Mouse (Mus musculus) lung, embryonic 16.5 days (tissue): ENCODE measurements around the gene Phactr1. TPM values are rescaled to one million over a fixed set of nuclear protein-coding genes. Genes with fewer than 3 reads are reported as not detected.

Experiments
- ATAC-seq: fragments of 200-750 bp; cut with Nextera tagmentation; 2 replicates; pipeline ENCODE4 v1.8.0; 2017; ENCODE audit warnings: low read depth, mild to moderate bottlenecking, moderate library complexity
- H3K27ac ChIP-seq: fragments of 300-500 bp; sonication (generic); 2 replicates; pipeline ENCODE4 v1.5.1; 2014; ENCODE audit warnings: mild to moderate bottlenecking, control low read depth, low read length
- H3K27me3 ChIP-seq: fragments of 300-500 bp; sonication (generic); 2 replicates; pipeline ENCODE4 v1.6.1; 2014; ENCODE audit warnings: low read depth, low read length, mixed read lengths; ENCODE audit not compliant: control insufficient read depth, insufficient read depth
- H3K36me3 ChIP-seq: fragments of 300-500 bp; sonication (generic); 2 replicates; pipeline ENCODE4 v1.6.1; 2014; ENCODE audit warnings: low read length; ENCODE audit not compliant: control insufficient read depth, insufficient read depth
- H3K4me1 ChIP-seq: fragments of 300-500 bp; sonication (generic); replicated peaks from 2 replicates; pipeline ENCODE4 v1.6.1; 2014; ENCODE audit warnings: low read length, mixed read lengths; ENCODE audit not compliant: control insufficient read depth, insufficient read depth
- H3K4me2 ChIP-seq: fragments of 300-500 bp; sonication (generic); 2 replicates; pipeline ENCODE4 v1.6.1; 2014; ENCODE audit warnings: low read depth, low read length, control low read depth
- H3K4me3 ChIP-seq: fragments of 300-500 bp; sonication (generic); 2 replicates; pipeline ENCODE4 v1.5.1; 2014; ENCODE audit warnings: mild to moderate bottlenecking, low read length, control low read depth
- H3K9ac ChIP-seq: fragments of 300-500 bp; sonication (generic); 2 replicates; pipeline ENCODE4 v1.6.1; 2014; ENCODE audit warnings: low read length, control low read depth
- H3K9me3 ChIP-seq: fragments of 300-500 bp; sonication (generic); 2 replicates; pipeline ENCODE4 v1.6.1; 2016; ENCODE audit warnings: low read length; ENCODE audit not compliant: control insufficient read depth
- WGBS: fragments of 180-500 bp; shearing (Covaris S2); extraction: QIAGEN DNeasy Blood & Tissue Kit; methylation state at CpG from one replicate; pipeline ENCODE4 v1.1.7; 2014; 5-methylcytosine and 5-hydroxymethylcytosine counted together
- polyA plus RNA-seq: library from polyadenylated mRNA; unstranded; fragments of >200 nt; fragmentation: Nextera tagmentation; extraction: Ambion mirVana; gene quantifications from 2 replicates; pipeline ENCODE4 v1.2.1, GENCODE M21; 2015

The Phactr1 gene
- polyA plus RNA-seq, 1 experiment from 2014 or later, result 8.1 TPM

DNA sequence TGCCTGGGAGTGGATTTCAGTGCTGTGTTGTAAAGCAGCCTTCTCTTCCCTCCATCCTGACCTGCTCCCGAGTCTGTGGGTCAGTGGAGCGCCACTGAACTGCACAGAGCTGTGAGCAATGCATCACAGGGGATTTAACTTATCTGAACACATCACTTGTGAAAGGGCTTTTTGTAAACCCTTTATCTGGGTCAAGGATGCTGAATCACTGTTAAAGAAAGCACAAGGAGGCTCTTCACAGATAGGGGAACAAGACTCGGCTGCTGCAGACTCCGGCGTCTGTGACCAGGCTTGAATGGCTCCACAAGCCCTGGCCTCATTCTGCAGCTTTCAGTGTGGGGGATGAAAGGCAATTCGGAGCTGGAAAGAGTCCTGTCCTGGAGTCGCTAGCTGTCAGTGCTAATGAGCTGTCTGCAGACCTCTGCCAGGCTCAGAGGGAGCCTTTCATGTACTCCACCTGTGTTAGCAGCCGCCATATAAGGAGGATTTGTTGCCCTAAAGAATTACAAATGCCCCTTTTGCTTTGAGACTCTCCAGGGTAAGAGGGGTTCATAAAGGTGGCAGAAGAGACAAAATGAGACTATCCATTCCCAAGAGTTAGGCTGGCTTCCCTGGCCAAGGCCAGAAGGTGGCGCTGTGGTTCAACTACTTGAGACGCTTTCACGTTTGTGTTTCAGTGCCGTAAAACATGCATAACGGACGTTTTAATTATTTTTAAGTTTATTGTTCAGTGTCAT lies 502.2 kb downstream of the Phactr1 start:
- H3K4me3 ChIP-seq, result peak overlapping the region; percentile 38
- peaks cover 11% of the 10 kb centered on the region for H3K4me1 ChIP-seq
- H3K9me3 ChIP-seq, result no peaks in the 10 kb centered on the region
- H3K36me3 ChIP-seq, result no peaks in the 10 kb centered on the region
- H3K27me3 ChIP-seq, result no peaks in the 10 kb centered on the region
- 5% methylated on average over 14 of the region's 14 CpGs for WGBS
- peak; percentile 73 for ATAC-seq
- H3K4me2 ChIP-seq, result peak overlapping the region; percentile 57
- H3K27ac ChIP-seq, result peak overlapping the region; percentile 23; the same call in 1 of the 2 replicates
- H3K9ac ChIP-seq, result peak overlapping the region; percentile 52

DNA sequence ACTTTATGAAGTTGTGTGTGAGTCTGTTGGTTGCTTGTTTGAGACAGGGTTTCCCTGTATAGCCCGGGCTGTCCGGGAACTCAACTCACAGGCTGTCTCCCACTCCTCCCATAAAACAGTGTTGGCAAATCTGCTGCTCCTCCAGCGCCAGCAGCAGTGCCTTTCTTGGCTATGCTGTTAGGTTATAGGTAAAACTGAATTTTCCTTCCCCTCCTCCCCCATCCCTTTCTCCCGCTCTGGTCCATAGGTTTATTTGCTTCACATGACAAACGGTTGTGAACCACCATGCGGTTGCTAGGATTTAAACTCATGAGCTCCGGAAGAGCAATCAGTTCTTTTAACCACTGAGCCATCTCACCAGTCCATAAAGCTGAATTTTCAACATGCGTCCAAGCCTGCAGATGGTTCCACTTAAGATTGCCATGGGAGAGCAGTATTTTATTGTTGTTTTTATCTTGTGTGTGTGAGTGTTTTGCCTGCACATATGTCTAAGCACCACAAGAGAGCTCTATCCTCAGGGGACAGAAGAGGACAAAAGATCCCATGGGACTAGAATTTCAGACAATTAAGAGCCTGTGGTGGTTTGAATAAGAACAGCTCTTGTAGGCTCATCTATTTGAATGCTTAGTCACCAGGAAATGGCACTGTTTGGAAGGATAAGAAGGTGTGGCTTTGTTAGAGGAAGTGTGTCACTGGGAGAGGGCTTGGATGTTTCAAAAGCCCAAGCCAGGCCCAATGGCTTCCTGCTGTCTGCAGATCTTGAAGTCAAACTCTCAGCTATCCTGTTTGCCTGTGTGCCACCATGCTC lies 503.0 kb downstream of the Phactr1 start:
- 36% methylated on average over 8 of the region's 8 CpGs for WGBS
- Histone ChIP-seq H3K27ac (peak overlapping the region; percentile 23; the same call in 1 of the 2 replicates), H3K4me1 (peaks cover 11% of the 10 kb centered on the region), H3K27me3 (no peaks in the 10 kb centered on the region), H3K4me3 (peak overlapping the region; percentile 38), H3K9me3 (no peaks in the 10 kb centered on the region), H3K9ac (peak overlapping the region; percentile 52), H3K36me3 (no peaks in the 10 kb centered on the region), H3K4me2 (peak overlapping the region; percentile 57)
- peak; percentile 71 for ATAC-seq

DNA sequence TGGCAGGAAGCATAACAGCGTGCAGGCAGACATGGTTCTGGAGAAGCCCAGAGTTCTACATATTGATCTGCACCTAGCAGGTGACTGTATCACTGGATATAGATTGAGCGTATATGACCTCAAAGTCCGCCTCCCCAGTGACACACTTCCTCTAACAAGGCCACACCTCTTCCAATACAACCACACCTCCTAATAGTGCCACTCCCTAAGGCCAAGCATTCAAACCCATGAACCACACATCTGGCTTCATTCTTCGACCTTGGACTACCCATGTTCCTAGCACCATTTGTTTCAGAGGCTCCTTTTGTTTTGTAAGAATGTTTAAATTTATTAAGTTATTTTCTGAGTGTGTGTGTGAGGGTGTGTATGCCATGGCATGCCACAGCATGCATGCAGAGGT lies 507.3 kb downstream of the Phactr1 start:
- Histone ChIP-seq H3K27me3 (no peaks in the 10 kb centered on the region), H3K4me1 (peaks cover 21% of the 10 kb centered on the region), H3K9me3 (no peaks in the 10 kb centered on the region), H3K4me2 (no peak overlapping the region), H3K36me3 (no peaks in the 10 kb centered on the region), H3K4me3 (no peak overlapping the region), H3K27ac (no peak overlapping the region), H3K9ac (no peak overlapping the region)
- ATAC-seq, result no peak
- 93% methylated on average over 4 of the region's 4 CpGs for WGBS
